Mouse (Mus musculus): Measurements from ENCODE around the gene Slc43a2.

DNA sequence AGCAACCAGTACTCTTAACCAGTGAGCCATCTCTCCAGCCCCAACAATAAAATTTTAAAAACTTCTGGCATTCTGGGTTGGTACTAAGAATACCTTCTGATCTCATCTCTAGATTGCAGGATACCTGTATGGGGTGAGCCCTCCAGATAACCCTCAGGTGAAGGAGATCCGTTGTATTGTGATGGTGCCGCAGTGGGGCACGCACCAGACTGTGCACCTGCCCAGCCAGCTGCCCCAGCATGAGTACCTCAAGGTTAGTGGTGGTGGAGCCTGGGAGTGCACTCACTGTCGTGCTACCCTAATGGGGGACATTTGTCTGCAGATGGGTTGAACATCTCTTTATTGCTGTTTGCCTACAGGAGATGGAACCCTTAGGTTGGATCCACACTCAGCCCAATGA lies 23.3 kb upstream of the Slc43a2 start:
- TF ChIP-seq CTCF (IDR thresholded peaks at IDR 0.05 in 2 of 3, conservative IDR thresholded peaks at IDR 0.05 in 1 of 3; ENCODE audit: control insufficient read depth in 1 of 3, insufficient read depth in 1 of 3, low read depth in 2 of 3, low read length in 3 of 3, poor library complexity in 1 of 3, severe bottlenecking in 1 of 3) (no peak), UBTF (IDR thresholded peaks at IDR 0.05; ENCODE audit: borderline replicate concordance, insufficient read depth, low read depth, low read length) (no peak), MEF2A (IDR thresholded peaks at IDR 0.05; ENCODE audit: extremely low read depth, insufficient replicate concordance, low read depth, low read length, poor library complexity, severe bottlenecking) (no peak), SMC3 (IDR thresholded peaks at IDR 0.05; ENCODE audit: low read depth, low read length) (no peak), TBP (IDR thresholded peaks at IDR 0.05; ENCODE audit: low read depth, low read length) (no peak), POLR2AphosphoS2 (IDR thresholded peaks at IDR 0.05; ENCODE audit: low read length) (no peak; the same call in 1 of the 2 replicates), POLR2A (IDR thresholded peaks at IDR 0.05; ENCODE audit: control insufficient read depth in 1 of 2, insufficient read depth in 1 of 2, low read depth in 1 of 2, low read length in 2 of 2, poor library complexity in 1 of 2) (no peak; a peak in 1 of 4 replicates), USF1 (IDR thresholded peaks at IDR 0.05; ENCODE audit: low read depth, low read length) (no peak)

Measured in MEL (cell line).